Mouse (Mus musculus) E14TG2a.4 (cell line): ENCODE results near the gene Dpp9.

Experiments
- H3K27me3 ChIP-seq: 2 replicates; pipeline ENCODE4 v1.6.1; 2014; ENCODE audit warnings: low read length, control low read depth; ENCODE audit not compliant: insufficient read depth
- H3K36me3 ChIP-seq: 2 replicates; pipeline ENCODE4 v1.6.1; 2014; ENCODE audit warnings: low read length, control low read depth; ENCODE audit not compliant: insufficient read depth
- H3K4me1 ChIP-seq: replicated peaks from 2 replicates; pipeline ENCODE4 v1.6.1; 2014; ENCODE audit warnings: low read depth, low read length, control low read depth
- H3K4me3 ChIP-seq: replicated peaks from 2 replicates; pipeline ENCODE4 v1.5.1; 2014; ENCODE audit warnings: mild to moderate bottlenecking, low read length
- H3K9me3 ChIP-seq: 2 replicates; pipeline ENCODE4 v1.6.1; 2014; ENCODE audit warnings: low read length, control low read depth
- CTCF ChIP-seq: conservative IDR thresholded peaks from 2 replicates; pipeline ENCODE4 v1.5.1; 2014; ENCODE audit warnings: low read length
- NANOG ChIP-seq: IDR thresholded peaks from 2 replicates; pipeline ENCODE4 v1.6.1; 2014; ENCODE audit warnings: borderline replicate concordance, low read length, mixed read lengths
- POU5F1 ChIP-seq: IDR thresholded peaks from 2 replicates; pipeline ENCODE4 v1.6.1; 2014; ENCODE audit warnings: low read length, borderline replicate concordance

Dpp9 gene

DNA sequence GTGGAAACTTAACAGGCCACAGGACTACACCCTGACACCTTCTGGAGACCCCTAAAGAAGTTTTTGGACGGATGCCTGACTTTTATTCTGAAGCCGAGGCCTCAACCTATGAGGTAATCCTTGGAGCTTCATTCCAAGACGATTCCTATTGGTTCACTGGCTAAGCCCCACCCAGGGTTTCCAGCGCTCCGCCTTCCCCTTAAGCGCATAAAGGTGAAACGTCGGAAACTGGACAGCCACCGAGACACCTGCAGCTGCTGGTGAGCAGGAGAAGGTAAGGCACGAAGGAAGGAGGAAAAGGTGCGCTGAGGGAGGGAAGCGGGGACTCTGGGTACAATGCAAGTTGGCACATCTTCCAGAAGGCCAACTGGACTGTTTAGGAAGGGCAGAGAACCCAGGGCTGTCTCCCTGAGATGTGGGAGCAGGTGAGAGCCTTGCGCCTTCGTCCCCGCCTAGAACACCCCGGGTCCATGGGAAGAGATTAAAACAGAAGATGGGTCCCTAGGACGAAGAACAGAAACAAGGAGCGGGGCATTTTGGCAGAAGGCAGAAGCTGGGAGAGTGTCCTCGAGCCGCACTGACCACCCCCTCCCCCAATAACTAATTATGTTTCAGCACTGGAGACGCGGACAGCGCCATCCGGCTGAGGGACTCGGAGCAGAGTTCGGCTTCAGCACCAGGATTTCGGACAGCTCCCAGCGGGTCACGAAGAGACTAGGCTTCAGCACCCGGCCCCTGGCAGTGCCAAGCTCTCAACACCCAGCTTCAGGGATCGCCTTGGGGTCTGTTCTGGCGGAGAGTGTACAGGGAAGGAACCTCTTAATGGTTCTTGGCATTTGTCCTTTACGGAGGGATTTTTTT lies 23.1 kb upstream of the Dpp9 start:
- TF ChIP-seq POU5F1 (no peak), CTCF (no peak), NANOG (no peak)
- H3K9me3 ChIP-seq: no peaks in the 10 kb centered on the region
- peak overlapping the region; percentile 83 for H3K4me3 ChIP-seq
- peaks cover 21% of the 10 kb centered on the region for H3K27me3 ChIP-seq
- H3K4me1 ChIP-seq: peaks cover 23% of the 10 kb centered on the region
- H3K36me3 ChIP-seq: no peaks in the 10 kb centered on the region

DNA sequence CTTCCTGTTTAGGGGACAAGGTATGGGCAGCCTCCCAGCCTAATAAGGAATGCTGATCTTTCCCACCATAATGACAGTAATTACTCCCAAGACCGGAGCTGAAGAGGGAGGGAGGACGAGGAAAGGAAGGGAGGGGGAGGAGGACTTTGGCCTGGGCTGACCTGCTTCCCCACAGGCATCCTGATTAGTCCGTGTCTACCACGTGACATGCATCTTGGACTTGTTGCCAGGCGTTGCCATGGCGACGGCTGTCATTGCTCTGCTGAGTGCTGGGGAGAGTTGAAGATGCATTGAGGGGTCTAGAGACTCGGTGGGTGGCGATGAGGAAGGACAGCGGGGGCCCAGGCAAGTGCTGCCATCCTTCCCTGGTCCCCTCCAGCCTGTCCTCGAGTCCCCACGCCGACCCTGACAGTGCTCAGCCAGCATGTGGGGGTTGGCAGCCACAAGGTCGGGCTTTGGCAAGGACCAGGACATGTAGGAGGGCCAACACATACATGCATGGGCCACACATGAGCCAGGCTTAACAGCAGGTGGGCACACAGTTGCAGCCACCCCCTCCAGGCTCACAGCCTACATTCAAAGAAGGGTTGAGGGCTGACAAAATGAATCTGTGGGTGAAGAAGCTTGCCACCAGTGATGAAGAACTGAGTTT lies 15.2 kb upstream of the Dpp9 start:
- no peaks in the 10 kb centered on the region for H3K36me3 ChIP-seq

DNA sequence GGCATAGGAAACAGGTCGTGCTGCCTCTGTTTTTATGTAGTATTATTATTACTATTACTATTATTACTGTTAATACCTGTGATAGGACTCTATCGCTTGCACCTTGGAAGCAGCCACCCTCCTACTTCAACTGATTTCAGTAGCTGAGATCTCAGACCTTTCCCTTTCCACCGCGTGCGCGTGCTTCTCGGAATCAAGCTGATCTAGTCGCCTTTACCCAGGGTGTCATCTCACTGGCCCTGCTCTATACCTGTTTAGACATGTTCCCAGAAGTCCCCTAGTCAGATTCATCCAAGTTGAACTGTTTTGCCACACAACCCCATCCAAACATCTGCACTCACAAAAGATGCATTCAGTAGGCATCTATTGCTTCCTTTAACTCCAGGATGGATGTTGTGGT lies 14.7 kb upstream of the Dpp9 start:
- Histone ChIP-seq H3K9me3 (no peaks in the 10 kb centered on the region), H3K27me3 (peaks cover 13% of the 10 kb centered on the region), H3K36me3 (no peaks in the 10 kb centered on the region), H3K4me3 (no peak overlapping the region), H3K4me1 (peaks cover 20% of the 10 kb centered on the region)
- no peak for TF ChIP-seq CTCF
- no peak for TF ChIP-seq NANOG
- TF ChIP-seq POU5F1: no peak

More for the DNA sequence above, 15.2 kb upstream of the Dpp9 start:
- H3K27me3 ChIP-seq: peaks cover 13% of the 10 kb centered on the region
- no peak overlapping the region for H3K4me3 ChIP-seq
- peaks cover 20% of the 10 kb centered on the region for H3K4me1 ChIP-seq
- H3K9me3 ChIP-seq: no peaks in the 10 kb centered on the region
- TF ChIP-seq CTCF (no peak), POU5F1 (no peak), NANOG (no peak)

DNA sequence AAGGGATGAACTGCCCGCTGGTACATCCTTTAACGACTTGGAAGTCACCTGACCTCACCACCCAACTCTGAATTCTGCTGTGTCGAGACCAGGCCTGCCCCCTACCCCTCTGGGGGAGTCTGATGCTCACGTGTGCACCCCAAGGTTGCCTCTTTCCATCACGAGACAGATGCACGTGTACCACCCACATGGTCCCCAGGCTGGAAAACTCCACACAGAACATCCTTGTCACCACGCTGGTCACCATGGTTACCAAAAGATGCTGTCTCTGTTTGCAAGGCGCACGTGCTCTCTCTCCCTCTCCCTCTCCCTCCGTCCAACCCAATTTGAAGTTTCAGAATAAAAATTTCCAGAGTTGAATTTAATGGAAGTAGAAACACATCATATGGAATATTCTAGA lies 11.2 kb upstream of the Dpp9 start:
- Histone ChIP-seq H3K4me1 (peaks cover 18% of the 10 kb centered on the region), H3K27me3 (0 out of 2 replicates have a peak, but pooled peaks cover 5% of the 10 kb centered on the region), H3K9me3 (no peaks in the 10 kb centered on the region), H3K4me3 (no peak overlapping the region), H3K36me3 (no peaks in the 10 kb centered on the region)
- TF ChIP-seq CTCF: no peak
- TF ChIP-seq NANOG: no peak
- TF ChIP-seq POU5F1: no peak

DNA sequence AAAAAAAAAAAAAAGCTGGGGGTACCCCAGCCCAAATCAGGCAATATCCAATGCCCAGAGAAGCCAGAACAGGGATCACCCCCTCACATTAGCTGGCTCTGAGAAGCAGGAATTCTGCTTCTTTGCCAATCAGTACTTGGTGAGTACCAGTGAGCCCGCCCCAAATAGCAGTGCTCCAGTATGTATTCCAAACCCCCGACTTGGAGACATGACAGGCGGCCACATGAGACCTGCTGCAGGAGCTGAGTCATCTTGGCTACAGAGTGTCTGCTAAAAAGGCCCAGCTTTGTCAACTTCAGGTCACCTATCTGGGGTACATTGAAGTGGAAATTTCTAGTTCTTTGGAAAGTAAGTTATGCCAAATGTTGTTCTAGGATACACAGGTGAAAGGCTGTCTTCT lies 7.9 kb upstream of the Dpp9 start:
- no peak for TF ChIP-seq POU5F1
- TF ChIP-seq CTCF: no peak
- no peak for TF ChIP-seq NANOG

DNA sequence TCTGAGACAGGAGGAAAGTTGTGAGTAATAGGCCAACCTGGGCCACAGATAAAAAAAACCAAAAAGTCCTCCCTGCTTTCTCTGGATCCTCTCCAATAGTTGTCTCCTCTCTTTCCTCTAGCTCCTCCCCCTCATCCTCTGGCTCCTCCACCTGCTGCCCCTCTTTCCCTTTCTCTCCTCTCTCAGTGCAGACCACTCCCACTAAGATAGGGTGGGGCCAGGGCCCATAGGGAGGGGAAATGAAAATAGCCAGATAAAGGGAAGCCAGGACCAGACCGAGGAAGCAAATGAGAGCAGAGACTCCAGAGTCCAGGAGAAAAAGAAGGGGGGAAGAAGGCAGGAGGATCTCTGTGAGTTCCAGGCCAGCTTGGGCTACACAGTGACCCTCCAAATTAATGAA lies 6.2 kb upstream of the Dpp9 start:
- Histone ChIP-seq H3K4me1 (peaks cover 35% of the 10 kb centered on the region), H3K4me3 (peak overlapping the region; percentile 41; the same call in 1 of the 2 replicates), H3K36me3 (no peaks in the 10 kb centered on the region), H3K9me3 (no peaks in the 10 kb centered on the region), H3K27me3 (no peaks in the 10 kb centered on the region)
- no peak for TF ChIP-seq NANOG
- TF ChIP-seq POU5F1: no peak
- TF ChIP-seq CTCF: no peak

More for the DNA sequence above, 7.9 kb upstream of the Dpp9 start:
- H3K27me3 ChIP-seq: no peaks in the 10 kb centered on the region
- H3K9me3 ChIP-seq: no peaks in the 10 kb centered on the region
- H3K36me3 ChIP-seq: no peaks in the 10 kb centered on the region
- H3K4me3 ChIP-seq: no peak overlapping the region
- peaks cover 29% of the 10 kb centered on the region for H3K4me1 ChIP-seq

DNA sequence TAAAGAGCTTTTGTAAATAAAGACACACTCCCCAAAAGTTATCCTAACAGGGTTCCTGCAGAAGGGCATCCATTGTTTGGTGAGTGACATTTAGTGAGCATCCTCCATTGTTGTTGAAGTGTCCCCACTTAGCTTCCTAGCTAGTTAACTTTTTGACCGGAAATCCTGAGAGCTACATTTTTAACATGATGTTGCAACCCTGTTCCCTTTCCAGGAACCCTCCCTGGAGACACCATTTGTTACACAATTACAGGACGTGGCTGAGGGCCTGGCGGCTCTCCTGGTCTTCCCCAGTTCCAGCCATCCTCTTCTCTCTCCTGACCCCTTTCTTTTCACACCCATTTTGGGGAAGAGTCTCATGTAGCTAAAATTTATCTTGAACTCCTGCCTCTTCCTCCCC lies 1.1 kb upstream of the Dpp9 start:
- Histone ChIP-seq H3K36me3 (peaks cover 22% of the 10 kb centered on the region), H3K4me3 (peak overlapping the region; percentile 89), H3K9me3 (no peaks in the 10 kb centered on the region), H3K4me1 (peaks cover 44% of the 10 kb centered on the region), H3K27me3 (no peaks in the 10 kb centered on the region)
- TF ChIP-seq CTCF (no peak), POU5F1 (no peak), NANOG (no peak)

DNA sequence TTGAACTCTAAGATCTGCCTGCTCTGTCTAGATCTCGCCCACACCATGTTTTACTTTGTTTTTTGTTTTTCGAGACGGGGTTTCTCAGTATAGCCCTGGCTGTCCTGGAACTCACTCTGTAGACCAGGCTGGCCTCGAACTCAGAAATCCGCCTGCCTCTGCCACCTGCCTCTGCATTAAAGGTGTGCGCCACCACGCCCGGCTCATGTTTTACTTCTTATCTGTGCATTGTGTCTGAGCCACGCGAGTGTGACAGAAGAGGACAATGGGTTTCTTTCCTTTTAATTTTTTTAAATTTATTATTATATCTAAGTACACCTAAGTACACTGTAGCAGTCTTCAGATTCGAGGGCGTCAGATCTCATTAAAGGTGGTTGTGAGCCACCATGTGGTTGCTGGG lies 546 bp upstream of the Dpp9 start:
- Histone ChIP-seq H3K4me1 (peaks cover 38% of the 10 kb centered on the region), H3K9me3 (no peaks in the 10 kb centered on the region), H3K27me3 (no peaks in the 10 kb centered on the region), H3K36me3 (peaks cover 25% of the 10 kb centered on the region), H3K4me3 (peak overlapping the region; percentile 89)
- TF ChIP-seq POU5F1 (no peak), CTCF (no peak), NANOG (no peak)
